Mouse (Mus musculus): ENCODE data around the gene Mpz.

DNA sequence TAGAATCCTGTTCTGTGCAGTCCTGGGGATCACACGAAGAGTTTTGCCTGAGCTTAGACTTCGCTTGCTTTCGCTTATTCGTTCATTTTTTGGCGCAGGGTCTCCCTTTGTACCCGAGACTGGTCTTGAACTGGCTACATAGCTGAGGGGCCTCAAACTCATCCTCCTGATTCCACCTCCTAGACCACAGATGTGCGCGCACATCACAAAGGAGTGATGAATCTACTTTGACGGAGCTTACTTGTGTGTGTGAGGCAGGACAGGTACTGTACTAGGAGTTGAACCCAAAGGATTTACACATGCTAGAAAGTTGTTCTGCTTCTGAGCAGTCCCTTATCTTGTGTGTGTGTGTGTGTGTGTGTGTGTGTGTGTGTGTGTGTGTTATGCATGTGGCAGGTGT is 40.3 kb downstream of the Mpz start:
- TF ChIP-seq ZC3H11A (IDR thresholded peaks at IDR 0.05; ENCODE audit: borderline replicate concordance, low read depth, low read length), result no peak
- no peak for TF ChIP-seq MAFK (IDR thresholded peaks at IDR 0.05; ENCODE audit: insufficient read depth, low read depth, low read length)
- no peak for TF ChIP-seq CHD2 (IDR thresholded peaks at IDR 0.05; ENCODE audit: low read depth, low read length)
- no peak for TF ChIP-seq HCFC1 (IDR thresholded peaks at IDR 0.05; ENCODE audit: borderline replicate concordance, insufficient read depth, low read length)
